Mouse (Mus musculus) neural tube, embryonic 15.5 days (tissue): Measurements from ENCODE around the gene Defb36. TPM values are rescaled to one million over a fixed set of nuclear protein-coding genes. Genes with fewer than 3 reads are reported as not detected.

Experiments used
- ATAC-seq: fragments of 200-750 bp; cut with Nextera tagmentation; 2 replicates; pipeline ENCODE4 v1.8.0; 2017; ENCODE audit warnings: mild to moderate bottlenecking, moderate TSS enrichment, moderate library complexity; ENCODE audit not compliant: low FRiP score
- H3K27ac ChIP-seq: fragments of 300-500 bp; sonication (generic); replicated peaks from 2 replicates; pipeline ENCODE4 v1.5.1; 2015; ENCODE audit warnings: mild to moderate bottlenecking, inconsistent platforms
- H3K27me3 ChIP-seq: fragments of 300-500 bp; sonication (generic); replicated peaks from 2 replicates; pipeline ENCODE4 v1.6.1; 2015; ENCODE audit warnings: inconsistent platforms
- H3K36me3 ChIP-seq: fragments of 300-500 bp; sonication (generic); 2 replicates; pipeline ENCODE4 v1.6.1; 2015; ENCODE audit warnings: inconsistent platforms
- H3K4me1 ChIP-seq: fragments of 300-500 bp; sonication (generic); 2 replicates; pipeline ENCODE4 v1.6.1; 2015; ENCODE audit warnings: inconsistent platforms
- H3K4me2 ChIP-seq: fragments of 300-500 bp; sonication (generic); 2 replicates; pipeline ENCODE4 v1.6.1; 2015; ENCODE audit warnings: inconsistent platforms, mild to moderate bottlenecking, moderate library complexity
- H3K4me3 ChIP-seq: fragments of 300-500 bp; sonication (generic); replicated peaks from 2 replicates; pipeline ENCODE4 v1.5.1; 2015; ENCODE audit warnings: mild to moderate bottlenecking, inconsistent platforms
- H3K9ac ChIP-seq: fragments of 300-500 bp; sonication (generic); replicated peaks from 2 replicates; pipeline ENCODE4 v1.6.1; 2015; ENCODE audit warnings: mild to moderate bottlenecking, inconsistent platforms
- H3K9me3 ChIP-seq: fragments of 300-500 bp; sonication (generic); replicated peaks from 2 replicates; pipeline ENCODE4 v1.6.1; 2016; ENCODE audit warnings: inconsistent platforms
- WGBS: fragments of 180-500 bp; shearing (Covaris S2); methylation state at CpG from one replicate; pipeline ENCODE4 v1.1.7; 2015; ENCODE audit warnings: mixed read lengths; 5-methylcytosine and 5-hydroxymethylcytosine counted together
- polyA plus RNA-seq: library from polyadenylated mRNA; unstranded; fragments of >200 nt; fragmentation: Nextera tagmentation; extraction: Ambion mirVana; gene quantifications from 2 replicates; pipeline ENCODE4 v1.2.1, GENCODE M21; 2015

The Defb36 gene
- polyA plus RNA-seq, 1 experiment from 2014 or later, result not detected

DNA sequence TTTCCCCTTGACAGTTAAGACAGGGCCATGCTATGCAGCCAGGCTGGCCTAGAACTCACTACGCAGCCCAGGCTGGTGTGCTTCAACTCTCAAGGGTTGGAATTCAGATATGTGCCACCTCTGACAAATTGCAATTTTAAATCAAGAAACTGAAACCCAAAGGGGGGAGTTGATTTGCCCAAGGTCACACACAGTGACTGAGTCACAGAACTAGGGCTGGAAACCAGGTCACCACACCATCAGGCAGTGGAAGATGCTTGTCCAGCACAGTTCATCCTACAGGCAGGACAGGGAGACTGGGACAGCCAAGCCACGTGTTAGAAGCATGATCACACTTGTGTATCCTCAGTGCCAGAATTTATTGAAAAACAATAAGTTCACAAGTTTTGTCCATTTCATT, 20.4 kb downstream of the Defb36 start:
- no peaks in the 10 kb centered on the region for H3K36me3 ChIP-seq
- peaks cover 11% of the 10 kb centered on the region for H3K4me1 ChIP-seq
- H3K4me2 ChIP-seq, result no peak overlapping the region
- no peak overlapping the region for H3K9ac ChIP-seq
- no peaks in the 10 kb centered on the region for H3K9me3 ChIP-seq
- H3K4me3 ChIP-seq, result no peak overlapping the region
- H3K27ac ChIP-seq, result no peak overlapping the region
- no peak for ATAC-seq
- H3K27me3 ChIP-seq, result peaks cover 41% of the 10 kb centered on the region
- 87% methylated on average over 2 of the region's 2 CpGs for WGBS

DNA sequence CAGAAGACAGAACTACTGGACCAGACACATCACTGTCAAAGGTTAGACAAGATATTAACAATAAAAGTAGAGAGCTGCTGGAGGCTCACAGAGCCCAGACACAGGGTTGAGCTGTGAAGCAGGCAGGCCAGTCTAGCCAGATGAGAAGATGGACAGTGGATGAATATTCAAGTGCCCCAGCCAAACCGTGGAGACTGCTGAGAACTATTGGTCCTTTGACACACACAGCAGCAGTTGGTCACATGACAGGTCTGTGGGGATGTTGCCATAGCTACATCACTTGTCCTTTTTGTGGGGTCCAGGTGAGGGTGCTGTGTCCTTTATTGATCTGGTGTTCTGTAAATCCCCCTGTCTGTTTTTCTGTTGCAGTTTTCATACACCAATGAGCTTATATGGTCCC, 21.1 kb downstream of the Defb36 start:
- Histone ChIP-seq H3K4me3 (no peak overlapping the region), H3K36me3 (no peaks in the 10 kb centered on the region), H3K27me3 (peaks cover 45% of the 10 kb centered on the region), H3K9me3 (no peaks in the 10 kb centered on the region), H3K27ac (no peak overlapping the region), H3K4me2 (no peak overlapping the region), H3K9ac (no peak overlapping the region), H3K4me1 (peaks cover 11% of the 10 kb centered on the region)
- ATAC-seq, result no peak
- WGBS, result 7% methylated on average over 1 of the region's 1 CpGs

DNA sequence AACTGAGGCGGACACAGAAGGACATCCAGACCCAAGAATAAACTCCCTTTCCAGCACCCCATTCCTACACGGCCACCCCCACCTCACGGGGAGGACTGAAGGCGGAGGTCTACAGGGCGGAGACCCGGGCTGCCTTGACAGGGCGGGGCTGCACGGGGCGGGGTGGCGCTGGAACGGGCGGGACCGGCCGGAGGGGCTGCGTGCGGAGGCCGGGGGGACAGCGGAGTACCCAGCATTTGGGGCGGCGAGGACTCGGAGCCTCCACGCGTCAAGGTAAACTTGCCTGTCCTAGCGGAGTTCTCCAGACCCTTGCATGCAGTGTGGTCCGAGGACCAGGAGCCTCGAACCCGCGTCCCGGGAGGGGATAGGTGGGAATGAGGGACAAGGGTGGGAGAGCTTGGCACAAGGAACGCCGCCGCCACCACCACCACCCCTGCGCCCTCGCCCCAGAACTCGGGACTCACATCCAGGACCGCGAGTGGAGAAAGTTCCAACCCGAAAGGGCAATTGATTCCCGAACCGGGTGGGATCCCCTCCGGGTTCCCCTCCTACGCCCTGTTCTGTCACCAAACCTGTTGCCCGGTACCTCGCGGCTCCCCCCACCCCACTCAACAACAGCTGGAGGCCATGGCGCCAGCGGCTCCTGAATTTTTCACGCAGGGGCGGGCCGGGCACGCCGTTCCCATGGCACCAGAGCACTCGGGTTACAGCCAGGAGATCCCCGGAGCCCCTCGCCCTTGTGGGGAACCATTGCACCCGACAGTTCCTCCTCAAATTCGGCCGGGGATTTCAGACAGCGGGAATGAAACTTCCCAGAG, 22.9 kb downstream of the Defb36 start, which contains the start of gene Rem1:
Rem1 (plus strand) TSS at position 178 of the 818 bp plus-strand sequence.
- Histone ChIP-seq H3K36me3 (no peaks in the 10 kb centered on the region), H3K9ac (peak within 1 kb of the TSS; percentile 28), H3K9me3 (no peaks in the 10 kb centered on the region), H3K27me3 (peaks cover 45% of the 10 kb centered on the region), H3K27ac (no peak within 1 kb of the TSS), H3K4me2 (peak within 1 kb of the TSS; percentile 61), H3K4me3 (peak within 1 kb of the TSS; percentile 34), H3K4me1 (peaks cover 11% of the 10 kb centered on the region)
- WGBS, result 2% methylated on average over 59 of the region's 59 CpGs
- no peak for ATAC-seq

DNA sequence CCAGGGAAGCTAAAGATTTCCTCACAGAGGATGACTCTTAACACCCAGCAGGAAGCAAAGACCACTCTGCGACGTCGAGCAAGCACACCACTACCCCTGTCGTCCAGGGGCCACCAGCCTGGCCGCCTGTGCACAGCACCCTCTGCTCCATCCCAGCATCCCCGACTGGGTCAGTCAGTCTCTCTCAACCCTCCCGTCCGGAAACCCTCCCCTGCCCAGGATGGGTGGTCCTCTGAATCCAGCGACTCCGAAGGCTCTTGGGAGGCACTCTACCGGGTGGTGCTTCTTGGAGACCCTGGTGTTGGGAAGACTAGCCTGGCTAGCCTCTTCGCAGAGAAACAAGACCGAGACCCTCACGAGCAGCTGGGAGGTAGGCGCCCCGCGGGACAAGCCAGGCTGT, 23.9 kb downstream of the Defb36 start:
- Histone ChIP-seq H3K36me3 (no peaks in the 10 kb centered on the region), H3K9me3 (no peaks in the 10 kb centered on the region), H3K4me2 (no peak overlapping the region), H3K27ac (no peak overlapping the region), H3K27me3 (peaks cover 45% of the 10 kb centered on the region), H3K9ac (no peak overlapping the region), H3K4me1 (peaks cover 11% of the 10 kb centered on the region), H3K4me3 (no peak overlapping the region)
- ATAC-seq, result no peak
- 48% methylated on average over 17 of the region's 17 CpGs for WGBS

DNA sequence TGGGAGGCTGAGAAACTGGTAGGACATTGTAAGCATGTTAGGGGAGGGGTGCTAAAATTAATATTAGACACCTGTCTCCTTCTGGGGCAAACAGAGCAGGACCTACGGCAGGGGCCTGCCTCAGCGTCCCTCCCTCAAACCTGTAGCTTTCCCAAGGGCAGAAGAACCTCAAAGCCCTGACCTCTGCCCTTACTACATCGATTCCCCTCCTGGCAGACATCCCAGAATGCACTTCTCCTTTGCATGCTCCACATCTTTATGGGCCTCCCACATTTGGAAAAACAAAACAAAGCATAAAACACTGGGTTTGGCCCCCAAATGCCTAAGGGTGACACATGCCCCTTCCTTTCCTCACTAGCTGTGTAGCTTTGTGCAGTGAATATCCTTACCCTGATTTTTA, 25.1 kb downstream of the Defb36 start:
- Histone ChIP-seq H3K27me3 (peaks cover 45% of the 10 kb centered on the region), H3K4me3 (no peak overlapping the region), H3K4me2 (no peak overlapping the region), H3K9me3 (no peaks in the 10 kb centered on the region), H3K4me1 (peaks cover 14% of the 10 kb centered on the region), H3K9ac (no peak overlapping the region), H3K36me3 (no peaks in the 10 kb centered on the region), H3K27ac (no peak overlapping the region)
- WGBS, result 74% methylated on average over 3 of the region's 3 CpGs
- no peak for ATAC-seq

DNA sequence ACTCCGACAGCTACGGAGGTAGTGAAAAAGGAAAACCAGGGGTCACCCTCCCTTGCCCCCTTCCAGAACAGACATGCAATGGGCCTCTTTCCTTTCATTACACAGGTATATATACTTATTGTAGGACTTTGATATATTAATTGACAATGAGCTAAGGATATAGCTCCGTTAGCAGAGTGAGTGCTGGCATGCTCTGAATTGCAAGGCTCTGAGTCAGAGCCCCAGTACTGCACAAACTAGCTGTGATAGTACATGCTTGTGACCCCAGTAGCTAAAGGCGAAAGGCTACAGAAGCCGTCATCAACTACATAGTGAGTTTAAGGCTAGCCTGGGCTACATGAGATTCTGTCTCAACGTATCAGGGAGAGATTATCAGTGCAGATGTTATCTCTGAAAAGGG, 25.8 kb downstream of the Defb36 start:
- ATAC-seq, result no peak
- Histone ChIP-seq H3K36me3 (no peaks in the 10 kb centered on the region), H3K27me3 (peaks cover 45% of the 10 kb centered on the region), H3K4me1 (peaks cover 14% of the 10 kb centered on the region), H3K9me3 (no peaks in the 10 kb centered on the region), H3K4me3 (no peak overlapping the region), H3K9ac (no peak overlapping the region), H3K27ac (no peak overlapping the region), H3K4me2 (no peak overlapping the region)
- 93% methylated on average over 6 of the region's 6 CpGs for WGBS

DNA sequence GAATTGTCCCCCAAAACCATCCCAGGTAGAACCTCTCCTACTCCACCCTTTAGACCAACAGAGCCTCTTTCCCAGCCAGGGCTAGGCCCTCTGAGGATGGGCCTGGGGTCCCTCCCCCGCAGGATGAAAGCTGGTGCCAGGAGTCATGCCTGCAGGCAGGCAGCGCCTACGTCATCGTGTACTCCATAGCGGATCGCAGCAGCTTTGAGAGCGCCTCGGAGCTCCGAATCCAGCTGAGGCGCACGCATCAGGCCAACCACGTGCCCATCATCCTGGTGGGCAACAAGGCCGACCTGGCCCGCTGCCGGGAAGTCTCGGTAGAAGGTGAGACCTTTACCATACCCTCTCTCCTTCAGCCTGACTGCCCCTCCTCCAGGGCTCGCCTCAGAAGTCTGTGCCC, 29.2 kb downstream of the Defb36 start:
- ATAC-seq, result no peak
- H3K27ac ChIP-seq, result no peak overlapping the region
- no peak overlapping the region for H3K4me3 ChIP-seq
- H3K4me2 ChIP-seq, result peak overlapping the region; percentile 41
- H3K4me1 ChIP-seq, result peaks cover 3% of the 10 kb centered on the region; the same call in 1 of the 2 replicates
- no peak overlapping the region for H3K9ac ChIP-seq
- no peaks in the 10 kb centered on the region for H3K9me3 ChIP-seq
- no peaks in the 10 kb centered on the region for H3K36me3 ChIP-seq
- peaks cover 17% of the 10 kb centered on the region for H3K27me3 ChIP-seq
- WGBS, result 48% methylated on average over 17 of the region's 17 CpGs

DNA sequence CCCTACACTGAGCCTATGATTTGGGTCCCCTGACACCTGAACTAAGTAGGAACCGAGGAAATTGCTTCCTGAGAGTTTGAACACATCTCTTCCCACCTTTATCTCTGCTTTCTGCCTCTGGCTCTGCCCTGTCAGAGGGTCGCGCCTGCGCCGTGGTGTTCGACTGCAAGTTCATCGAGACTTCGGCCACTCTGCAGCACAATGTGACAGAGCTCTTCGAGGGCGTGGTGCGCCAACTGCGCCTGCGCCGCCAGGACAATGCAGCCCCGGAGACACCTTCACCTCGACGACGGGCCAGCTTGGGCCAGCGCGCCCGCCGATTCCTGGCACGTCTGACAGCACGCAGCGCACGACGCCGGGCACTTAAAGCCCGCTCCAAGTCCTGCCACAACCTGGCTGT, 30.2 kb downstream of the Defb36 start:
- Histone ChIP-seq H3K9ac (no peak overlapping the region), H3K27me3 (peaks cover 7% of the 10 kb centered on the region), H3K36me3 (no peaks in the 10 kb centered on the region), H3K27ac (no peak overlapping the region), H3K4me2 (no peak overlapping the region), H3K9me3 (no peaks in the 10 kb centered on the region), H3K4me3 (no peak overlapping the region), H3K4me1 (peaks cover 4% of the 10 kb centered on the region)
- WGBS, result 78% methylated on average over 29 of the region's 29 CpGs
- no peak for ATAC-seq

DNA sequence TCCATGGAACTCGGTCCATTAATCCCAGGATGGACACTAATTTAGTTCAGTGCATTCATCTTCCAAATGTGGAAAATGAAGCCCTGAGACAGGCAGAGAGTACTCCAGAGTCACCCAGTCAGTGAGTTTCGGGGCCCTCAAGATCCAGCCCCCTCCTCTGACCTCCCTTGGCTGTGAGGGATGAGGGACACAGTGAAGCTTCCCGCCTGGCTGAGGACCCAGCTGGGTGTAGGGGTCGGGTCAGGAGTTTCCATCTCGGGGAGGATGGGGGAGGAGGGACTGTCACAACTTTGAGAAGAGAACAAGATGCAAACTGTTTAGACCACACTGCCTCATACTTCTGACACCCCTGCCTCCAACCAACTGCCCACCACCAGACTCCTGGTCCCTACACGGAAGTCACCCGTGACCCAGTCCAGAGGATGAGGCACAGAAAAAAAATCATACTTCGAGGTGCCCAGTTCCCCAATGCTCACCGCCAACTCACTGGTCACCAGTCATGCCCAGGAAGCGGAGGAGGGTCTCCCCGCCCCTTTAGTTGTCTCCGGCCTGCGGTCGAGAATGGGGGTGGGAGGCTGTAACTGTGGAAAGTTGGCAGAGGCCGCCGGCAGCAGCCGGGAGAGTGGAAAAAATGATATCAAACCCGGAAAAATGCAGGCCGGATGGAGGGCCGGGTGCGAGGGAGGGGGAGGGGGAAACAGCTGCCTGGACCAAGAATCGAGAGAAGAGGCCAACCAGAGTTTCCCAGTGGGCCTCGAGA, 32.3 kb downstream of the Defb36 start:
- no peak overlapping the region for H3K4me2 ChIP-seq
- WGBS, result 75% methylated on average over 23 of the region's 23 CpGs
- no peak for ATAC-seq
- H3K27ac ChIP-seq, result no peak overlapping the region
- H3K9me3 ChIP-seq, result no peaks in the 10 kb centered on the region
- peaks cover 10% of the 10 kb centered on the region for H3K4me1 ChIP-seq
- no peak overlapping the region for H3K9ac ChIP-seq
- no peaks in the 10 kb centered on the region for H3K27me3 ChIP-seq
- H3K36me3 ChIP-seq, result no peaks in the 10 kb centered on the region
- H3K4me3 ChIP-seq, result no peak overlapping the region

DNA sequence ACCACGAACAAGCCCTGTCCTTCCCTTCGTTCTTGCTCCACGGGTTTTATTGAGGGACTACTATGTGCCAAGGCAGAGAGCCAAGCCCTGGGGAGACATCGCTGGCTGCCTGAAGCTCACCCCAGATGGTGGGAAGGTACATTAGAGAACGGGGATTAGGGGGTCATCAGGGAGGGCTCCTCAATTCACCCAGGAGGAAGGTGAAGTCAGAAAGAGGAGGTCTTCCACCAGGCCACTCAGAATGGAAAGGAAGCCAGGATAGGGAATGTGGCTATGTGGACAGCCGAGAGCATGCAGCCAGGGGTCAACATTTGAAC, 32.8 kb downstream of the Defb36 start:
- Histone ChIP-seq H3K27me3 (no peaks in the 10 kb centered on the region), H3K4me1 (peaks cover 10% of the 10 kb centered on the region), H3K27ac (no peak overlapping the region), H3K9ac (no peak overlapping the region), H3K4me3 (no peak overlapping the region), H3K9me3 (no peaks in the 10 kb centered on the region), H3K4me2 (no peak overlapping the region), H3K36me3 (no peaks in the 10 kb centered on the region)
- ATAC-seq, result no peak
- WGBS, result 76% methylated on average over 6 of the region's 6 CpGs

DNA sequence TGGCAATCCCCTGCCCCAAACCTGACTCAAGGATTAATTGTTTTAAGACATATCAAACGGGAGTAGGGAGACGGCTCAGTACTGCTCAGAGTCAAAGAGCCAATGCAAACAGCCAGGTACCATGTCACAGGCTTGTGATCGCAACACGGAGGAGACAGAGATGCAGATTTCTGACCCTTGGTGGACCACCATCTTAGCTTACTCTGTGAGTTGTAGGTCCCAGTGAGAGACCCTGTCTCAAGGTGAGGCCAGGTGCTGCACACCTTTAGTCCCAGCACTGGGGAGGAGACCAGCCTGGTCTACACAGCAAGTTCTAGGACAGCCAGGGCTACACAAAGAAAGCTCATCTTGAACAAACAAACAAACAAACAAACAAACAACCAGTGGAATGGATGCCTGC, 33.3 kb downstream of the Defb36 start:
- no peak overlapping the region for H3K4me2 ChIP-seq
- H3K9me3 ChIP-seq, result no peaks in the 10 kb centered on the region
- H3K9ac ChIP-seq, result no peak overlapping the region
- no peaks in the 10 kb centered on the region for H3K27me3 ChIP-seq
- peaks cover 10% of the 10 kb centered on the region for H3K4me1 ChIP-seq
- no peak overlapping the region for H3K4me3 ChIP-seq
- WGBS, result 87% methylated on average over 4 of the region's 4 CpGs
- H3K27ac ChIP-seq, result no peak overlapping the region
- H3K36me3 ChIP-seq, result no peaks in the 10 kb centered on the region
- no peak for ATAC-seq

DNA sequence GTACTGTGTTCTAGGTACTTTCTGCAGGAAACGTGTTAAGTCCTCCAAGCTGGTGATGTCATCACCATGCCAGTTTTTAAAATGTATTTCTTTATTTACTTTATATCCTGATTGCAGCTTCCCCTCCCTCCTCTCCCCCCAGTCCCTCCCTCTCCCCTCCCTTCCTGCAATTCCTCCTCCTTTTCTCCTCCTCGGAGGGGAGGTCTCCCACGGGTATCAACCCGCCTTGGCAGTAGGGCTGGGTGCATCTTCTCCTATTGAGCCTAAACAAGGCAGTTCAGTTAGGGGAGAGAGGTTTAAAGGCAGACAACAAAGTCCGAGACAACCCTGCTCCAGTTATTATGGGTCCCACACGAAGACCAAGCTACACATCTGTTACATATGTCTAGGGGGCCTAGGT, 34.7 kb downstream of the Defb36 start:
- peaks cover 7% of the 10 kb centered on the region for H3K4me1 ChIP-seq
- no peaks in the 10 kb centered on the region for H3K27me3 ChIP-seq
- 55% methylated on average over 6 of the region's 6 CpGs for WGBS
- no peaks in the 10 kb centered on the region for H3K36me3 ChIP-seq
- no peak overlapping the region for H3K4me3 ChIP-seq
- ATAC-seq, result no peak
- no peaks in the 10 kb centered on the region for H3K9me3 ChIP-seq
- H3K9ac ChIP-seq, result no peak overlapping the region
- no peak overlapping the region for H3K4me2 ChIP-seq
- no peak overlapping the region for H3K27ac ChIP-seq
